Mouse (Mus musculus) neural tube, embryonic 12.5 days (tissue): ENCODE measurements around the gene Rhov. TPM values are rescaled to one million over a fixed set of nuclear protein-coding genes. Genes with fewer than 3 reads are reported as not detected.

ENCODE experiments used
- ATAC-seq: fragments of 200-750 bp; cut with Nextera tagmentation; 2 replicates; pipeline ENCODE4 v1.8.0; 2017; ENCODE audit warnings: low read depth, mild to moderate bottlenecking, moderate TSS enrichment, moderate library complexity; ENCODE audit not compliant: low FRiP score
- H3K27ac ChIP-seq: fragments of 300-500 bp; sonication (generic); 2 replicates; pipeline ENCODE4 v1.5.1; 2016
- H3K27me3 ChIP-seq: fragments of 300-500 bp; sonication (generic); replicated peaks from 2 replicates; pipeline ENCODE4 v1.6.1; 2016; ENCODE audit warnings: mild to moderate bottlenecking
- H3K36me3 ChIP-seq: fragments of 300-500 bp; sonication (generic); 2 replicates; pipeline ENCODE4 v1.6.1; 2016; ENCODE audit warnings: mild to moderate bottlenecking
- H3K4me1 ChIP-seq: fragments of 300-500 bp; sonication (generic); 2 replicates; pipeline ENCODE4 v1.6.1; 2016
- H3K4me2 ChIP-seq: fragments of 300-500 bp; sonication (generic); replicated peaks from 2 replicates; pipeline ENCODE4 v1.6.1; 2016; ENCODE audit warnings: mild to moderate bottlenecking
- H3K4me3 ChIP-seq: fragments of 300-500 bp; sonication (generic); 2 replicates; pipeline ENCODE4 v1.5.1; 2016
- H3K9ac ChIP-seq: fragments of 300-500 bp; sonication (generic); 2 replicates; pipeline ENCODE4 v1.6.1; 2016; ENCODE audit warnings: mild to moderate bottlenecking
- H3K9me3 ChIP-seq: fragments of 300-500 bp; sonication (generic); 2 replicates; pipeline ENCODE4 v1.6.1; 2016; ENCODE audit warnings: mild to moderate bottlenecking
- WGBS: fragments of 180-500 bp; shearing (Covaris S2); methylation state at CpG from one replicate; pipeline ENCODE4 v1.1.7; 2016; 5-methylcytosine and 5-hydroxymethylcytosine counted together
- polyA plus RNA-seq: library from polyadenylated mRNA; unstranded; fragments of >200 nt; fragmentation: Nextera tagmentation; extraction: Ambion mirVana; gene quantifications from 2 replicates; pipeline ENCODE4 v1.2.1, GENCODE M21; 2016

Rhov gene
- polyA plus RNA-seq, 1 experiment from 2014 or later = 8.4 TPM

DNA sequence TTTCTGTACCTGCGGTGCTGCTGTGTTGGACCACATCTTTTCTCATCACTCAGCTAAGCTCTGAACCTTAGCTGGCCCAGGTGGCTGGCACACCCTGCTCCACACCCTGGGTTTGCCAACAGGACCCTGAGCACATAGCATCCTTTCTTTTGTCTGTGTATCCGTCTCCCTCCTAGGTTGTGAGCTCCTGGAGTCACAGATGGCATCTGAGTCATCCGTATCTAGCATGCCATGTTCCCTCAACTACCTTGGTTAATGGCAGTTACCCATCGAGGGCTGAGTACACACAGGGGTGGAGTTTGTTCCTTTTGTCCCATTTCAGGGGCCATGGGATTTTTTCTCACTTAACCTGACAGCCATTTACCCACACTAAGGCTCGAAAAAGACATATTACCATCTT, 20.7 kb downstream of the Rhov start:
- Histone ChIP-seq H3K4me2 (peak overlapping the region; percentile 36; the same call in 1 of the 2 replicates), H3K27me3 (0 out of 2 replicates have a peak, but pooled peaks cover 4% of the 10 kb centered on the region), H3K36me3 (no peaks in the 10 kb centered on the region), H3K9me3 (no peaks in the 10 kb centered on the region), H3K4me1 (no peaks in the 10 kb centered on the region), H3K4me3 (no peak overlapping the region), H3K9ac (no peak overlapping the region), H3K27ac (no peak overlapping the region)
- WGBS = 61% methylated on average over 5 of the region's 5 CpGs
- ATAC-seq = no peak

DNA sequence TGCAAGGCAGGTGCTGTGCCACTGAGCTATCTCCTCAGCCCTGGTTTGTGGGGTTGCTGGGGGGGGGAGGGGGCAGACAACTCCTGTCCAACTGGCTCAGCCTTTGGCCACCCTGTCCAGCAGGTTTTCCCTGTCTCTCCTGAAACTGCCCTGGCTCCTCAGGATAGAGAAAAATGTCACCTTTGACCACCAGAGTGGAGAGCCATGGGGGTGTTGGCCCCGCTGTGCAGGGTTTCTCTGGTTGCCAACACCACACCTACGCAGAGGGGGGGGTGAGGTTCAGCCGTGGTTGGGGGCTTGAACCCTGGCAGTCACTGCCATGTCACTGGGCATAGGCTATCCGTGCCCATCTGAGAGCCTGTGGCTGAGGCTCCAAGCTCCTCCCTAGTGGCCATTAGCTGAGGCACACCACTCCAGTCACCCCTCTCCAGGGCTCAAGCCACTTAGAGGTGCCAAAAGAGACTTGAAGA, 21.4 kb downstream of the Rhov start:
- no peaks in the 10 kb centered on the region for H3K4me1 ChIP-seq
- H3K27ac ChIP-seq = no peak overlapping the region
- no peak for ATAC-seq
- H3K4me3 ChIP-seq = no peak overlapping the region
- H3K27me3 ChIP-seq = 0 out of 2 replicates have a peak, but pooled peaks cover 4% of the 10 kb centered on the region
- no peak overlapping the region for H3K4me2 ChIP-seq
- no peaks in the 10 kb centered on the region for H3K9me3 ChIP-seq
- no peak overlapping the region for H3K9ac ChIP-seq
- H3K36me3 ChIP-seq = no peaks in the 10 kb centered on the region
- whole genome bisulfite sequencing = 78% methylated on average over 4 of the region's 4 CpGs

GRCm38 (mm10) chr2:119247904-119248303, 23.2 kb downstream of the Rhov start:
- Histone ChIP-seq H3K36me3 (no peaks in the 10 kb centered on the region), H3K27me3 (0 out of 2 replicates have a peak, but pooled peaks cover 4% of the 10 kb centered on the region), H3K9me3 (no peaks in the 10 kb centered on the region), H3K27ac (no peak overlapping the region), H3K4me2 (no peak overlapping the region), H3K9ac (no peak overlapping the region), H3K4me1 (no peaks in the 10 kb centered on the region), H3K4me3 (no peak overlapping the region)
- ATAC-seq = no peak
- WGBS = 84% methylated on average over 9 of the region's 9 CpGs

- no peak overlapping the region for H3K4me3 ChIP-seq
- no peaks in the 10 kb centered on the region for H3K36me3 ChIP-seq
- H3K4me2 ChIP-seq = no peak overlapping the region
- H3K27me3 ChIP-seq = peaks cover 4% of the 10 kb centered on the region; the same call in 1 of the 2 replicates
- H3K9me3 ChIP-seq = no peaks in the 10 kb centered on the region
- H3K27ac ChIP-seq = no peak overlapping the region
- H3K9ac ChIP-seq = no peak overlapping the region
- ATAC-seq = no peak
- H3K4me1 ChIP-seq = no peaks in the 10 kb centered on the region
- 89% methylated on average over 7 of the region's 7 CpGs for WGBS
Observed at GRCm38 (mm10) chr2:119245246-119245645, 25.8 kb downstream of the Rhov start.

GRCm38 (mm10) chr2:119242548-119242947, 28.5 kb downstream of the Rhov start:
- Histone ChIP-seq H3K36me3 (no peaks in the 10 kb centered on the region), H3K9ac (no peak overlapping the region), H3K4me1 (peaks cover 5% of the 10 kb centered on the region), H3K27me3 (peaks cover 28% of the 10 kb centered on the region), H3K4me3 (no peak overlapping the region), H3K27ac (no peak overlapping the region), H3K4me2 (no peak overlapping the region), H3K9me3 (no peaks in the 10 kb centered on the region)
- no peak for ATAC-seq
- WGBS = 87% methylated on average over 9 of the region's 9 CpGs

DNA sequence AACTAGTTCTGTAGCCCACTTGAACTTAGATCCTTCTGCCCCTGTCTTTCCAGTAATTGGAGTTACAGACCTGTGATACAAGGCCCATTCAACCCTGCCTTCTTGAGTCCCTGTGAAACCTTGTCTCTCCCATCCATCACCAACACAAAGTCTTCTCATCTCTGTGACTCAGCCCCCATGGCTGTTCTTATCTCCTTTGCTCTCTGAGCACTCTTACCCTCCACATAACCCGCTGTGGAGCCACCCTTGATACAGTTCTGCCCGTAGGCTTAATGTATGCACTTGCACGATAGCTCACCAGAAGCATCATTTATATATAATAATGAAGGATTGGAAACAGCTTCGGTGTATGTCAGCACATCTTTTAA, 30.3 kb downstream of the Rhov start:
- H3K4me2 ChIP-seq = no peak overlapping the region
- no peaks in the 10 kb centered on the region for H3K36me3 ChIP-seq
- no peak overlapping the region for H3K27ac ChIP-seq
- H3K4me1 ChIP-seq = peaks cover 13% of the 10 kb centered on the region
- H3K9me3 ChIP-seq = no peaks in the 10 kb centered on the region
- H3K27me3 ChIP-seq = peaks cover 45% of the 10 kb centered on the region
- H3K4me3 ChIP-seq = no peak overlapping the region
- H3K9ac ChIP-seq = no peak overlapping the region
- 93% methylated on average over 4 of the region's 4 CpGs for WGBS
- no peak for ATAC-seq

DNA sequence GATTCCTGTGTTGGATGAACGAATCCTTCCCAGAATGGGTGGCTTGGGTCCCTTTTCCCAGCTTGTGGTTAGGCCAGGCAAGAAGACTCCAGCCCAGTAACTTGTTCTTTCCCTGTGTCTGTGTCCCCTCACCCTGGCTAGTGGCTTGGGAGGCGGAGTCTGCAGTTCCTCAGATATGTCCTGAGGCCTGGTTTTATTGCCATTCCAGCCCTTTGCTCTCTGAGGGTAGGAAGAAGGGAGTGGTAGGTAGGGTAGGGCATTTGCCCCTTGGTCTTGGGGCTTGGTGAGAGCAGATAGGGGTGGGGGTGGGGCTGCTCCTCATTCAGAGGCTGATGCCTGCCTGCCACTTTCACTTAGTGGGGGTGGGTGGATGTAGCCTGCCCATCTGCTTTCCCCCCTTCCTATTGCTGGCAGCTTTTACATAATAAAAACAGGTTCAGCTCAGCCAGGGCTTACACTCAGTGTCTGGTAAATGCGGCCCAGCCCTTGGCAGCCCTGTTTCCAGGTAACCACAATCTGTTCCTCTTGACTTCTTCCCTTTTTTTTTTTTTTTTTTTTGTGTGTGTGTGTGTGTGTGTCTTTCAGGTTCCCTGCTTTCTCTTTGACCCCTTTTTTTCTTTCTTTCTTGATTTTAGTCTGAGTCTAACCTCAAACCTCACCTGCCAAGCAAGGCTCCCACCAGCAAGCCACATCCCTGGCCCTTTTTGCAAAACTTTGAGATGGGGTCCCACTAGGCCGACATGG, 30.8 kb downstream of the Rhov start:
- Histone ChIP-seq H3K9me3 (no peaks in the 10 kb centered on the region), H3K27me3 (peaks cover 51% of the 10 kb centered on the region), H3K36me3 (no peaks in the 10 kb centered on the region), H3K4me1 (peaks cover 13% of the 10 kb centered on the region), H3K9ac (no peak overlapping the region), H3K4me3 (no peak overlapping the region), H3K4me2 (no peak overlapping the region), H3K27ac (no peak overlapping the region)
- 46% methylated on average over 4 of the region's 4 CpGs for WGBS
- ATAC-seq = no peak

DNA sequence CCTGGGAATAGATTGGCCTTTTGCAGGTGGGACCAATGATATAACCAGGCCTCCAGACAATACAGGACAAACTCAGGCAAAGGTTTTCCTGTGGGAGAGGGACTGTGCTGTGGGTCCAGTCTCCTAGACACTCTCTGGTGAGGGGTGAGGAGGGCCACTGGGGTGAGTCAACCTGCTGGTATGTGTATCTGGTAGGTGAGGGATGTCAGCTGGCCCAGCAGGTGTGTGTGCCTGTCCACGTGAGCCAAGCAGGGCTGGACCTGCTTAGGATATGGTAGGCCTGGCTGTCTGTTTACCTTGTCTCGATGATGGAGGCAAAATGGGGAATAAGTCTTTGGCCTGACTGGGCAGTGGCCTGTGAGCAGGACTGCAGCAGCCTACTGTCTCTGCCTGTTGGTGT, 32.4 kb downstream of the Rhov start:
- 64% methylated on average over 2 of the region's 2 CpGs for WGBS
- no peak overlapping the region for H3K4me2 ChIP-seq
- peaks cover 52% of the 10 kb centered on the region for H3K27me3 ChIP-seq
- no peak overlapping the region for H3K4me3 ChIP-seq
- no peaks in the 10 kb centered on the region for H3K9me3 ChIP-seq
- peaks cover 13% of the 10 kb centered on the region for H3K4me1 ChIP-seq
- H3K9ac ChIP-seq = no peak overlapping the region
- no peak overlapping the region for H3K27ac ChIP-seq
- no peaks in the 10 kb centered on the region for H3K36me3 ChIP-seq
- ATAC-seq = no peak

DNA sequence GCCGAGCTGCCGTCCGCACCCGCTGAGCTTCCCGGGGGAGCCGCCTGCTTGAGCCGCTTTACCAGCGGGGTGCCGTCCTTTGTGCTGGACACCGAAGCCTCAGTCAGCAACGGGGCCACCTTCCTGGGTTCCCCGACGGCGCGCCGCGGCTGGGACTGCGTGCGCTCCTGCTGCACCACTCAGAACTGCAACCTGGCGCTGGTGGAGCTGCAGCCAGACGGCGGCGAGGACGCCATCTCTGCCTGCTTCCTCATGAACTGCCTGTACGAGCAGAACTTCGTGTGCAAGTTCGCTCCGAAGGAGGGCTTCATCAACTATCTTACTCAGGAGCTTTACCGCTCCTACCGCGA, 33.2 kb downstream of the Rhov start:
- no peak for ATAC-seq
- Histone ChIP-seq H3K4me1 (peaks cover 13% of the 10 kb centered on the region), H3K36me3 (no peaks in the 10 kb centered on the region), H3K4me3 (peak overlapping the region; percentile 37), H3K4me2 (peak overlapping the region; percentile 67), H3K27ac (no peak overlapping the region), H3K9me3 (no peaks in the 10 kb centered on the region), H3K27me3 (peaks cover 52% of the 10 kb centered on the region), H3K9ac (0 out of 2 replicates have a peak overlapping the region, but pooled peaks have one; percentile 30)
- 2% methylated on average over 31 of the region's 31 CpGs for WGBS

GRCm38 (mm10) chr2:119237210-119237870, 33.7 kb downstream of the Rhov start, which contains the start of gene Spint1:
Spint1 (plus strand) TSS chr2:119237362.
- Histone ChIP-seq H3K27ac (no peak within 1 kb of the TSS), H3K9me3 (no peaks in the 10 kb centered on the region), H3K4me2 (peak within 1 kb of the TSS; percentile 67), H3K27me3 (peaks cover 52% of the 10 kb centered on the region), H3K36me3 (no peaks in the 10 kb centered on the region), H3K4me3 (peak within 1 kb of the TSS; percentile 37), H3K9ac (0 out of 2 replicates have a peak within 1 kb of the TSS, but pooled peaks have one; percentile 30), H3K4me1 (peaks cover 13% of the 10 kb centered on the region)
- ATAC-seq = no peak
- WGBS = under 1% methylated on average over 73 of the region's 73 CpGs

- Histone ChIP-seq H3K27me3 (peaks cover 52% of the 10 kb centered on the region), H3K36me3 (no peaks in the 10 kb centered on the region), H3K4me2 (peak overlapping the region; percentile 67), H3K9me3 (no peaks in the 10 kb centered on the region), H3K4me3 (peak overlapping the region; percentile 37), H3K4me1 (peaks cover 13% of the 10 kb centered on the region), H3K9ac (no peak overlapping the region), H3K27ac (no peak overlapping the region)
- WGBS = 5% methylated on average over 25 of the region's 25 CpGs
- no peak for ATAC-seq
Observed at GRCm38 (mm10) chr2:119236682-119237209, 34.3 kb downstream of the Rhov start.
